Mouse (Mus musculus): ENCODE measurements around the gene Fam126a. TPM values are rescaled to one million over a fixed set of nuclear protein-coding genes. Genes with fewer than 3 reads are reported as not detected.

Fam126a gene
- polyA plus RNA-seq, 1 experiment from 2014 or later: 34.5 TPM

DNA sequence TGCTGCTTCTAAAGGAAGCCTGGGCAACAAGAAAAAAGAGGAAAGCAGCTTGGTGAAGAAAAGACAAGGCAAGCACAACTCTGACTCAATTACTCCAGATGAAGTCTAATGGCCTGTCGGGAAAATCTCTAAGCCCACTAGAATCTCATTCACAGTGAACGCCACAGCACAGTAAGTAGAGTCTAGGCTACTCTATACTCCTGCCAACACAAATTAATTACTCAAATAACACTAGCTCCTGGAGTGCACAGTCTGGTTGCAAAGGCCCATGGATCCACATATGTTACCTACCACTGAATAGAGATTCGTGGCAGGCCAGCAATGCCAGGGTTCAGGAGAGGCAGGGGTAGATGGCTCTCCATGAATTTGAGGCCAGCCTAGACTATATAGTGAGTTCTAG lies 40.5 kb downstream of the Fam126a start:
- Histone ChIP-seq H3K27me3 (no peaks in the 10 kb centered on the region), H3K9ac (no peak overlapping the region), H3K36me3 (peaks cover 10% of the 10 kb centered on the region; the same call in 1 of the 2 replicates), H3K4me1 (replicated peaks) (peaks cover 25% of the 10 kb centered on the region), H3K4me3 (no peak overlapping the region), H3K27ac (no peak overlapping the region), H3K9me3 (replicated peaks) (no peaks in the 10 kb centered on the region), H3K4me2 (no peak overlapping the region)
- WGBS: 87% methylated on average over 3 of the region's 3 CpGs
- no peak for ATAC-seq (replicated peaks; ENCODE audit: insufficient number of reproducible peaks, insufficient read depth, low FRiP score, low read depth)

DNA sequence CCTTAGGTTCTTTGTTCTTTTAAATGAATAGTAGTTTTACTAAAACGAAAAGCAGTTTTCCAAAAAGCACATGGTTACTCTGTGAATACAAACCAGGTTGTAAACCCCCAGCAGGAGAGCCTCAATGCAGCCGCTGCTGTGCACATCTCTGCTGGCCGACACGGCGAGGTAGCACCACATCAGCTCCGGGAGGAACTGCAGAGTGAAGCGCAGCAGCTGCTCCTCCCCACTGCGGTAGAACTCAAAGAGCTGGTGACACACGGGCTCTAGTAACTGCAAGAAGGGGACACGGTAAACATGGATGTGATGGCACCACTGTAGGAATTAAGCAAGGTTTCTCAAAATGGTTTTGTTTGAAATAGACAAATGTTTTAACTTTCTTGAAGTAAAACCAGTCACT lies 42.7 kb downstream of the Fam126a start:
- H3K27ac ChIP-seq: no peak overlapping the region
- H3K36me3 ChIP-seq: peaks cover 15% of the 10 kb centered on the region; the same call in 1 of the 2 replicates
- ATAC-seq (replicated peaks; ENCODE audit: insufficient number of reproducible peaks, insufficient read depth, low FRiP score, low read depth): no peak
- WGBS: 73% methylated on average over 10 of the region's 10 CpGs
- H3K4me3 ChIP-seq: no peak overlapping the region
- no peaks in the 10 kb centered on the region for H3K9me3 ChIP-seq (replicated peaks)
- H3K9ac ChIP-seq: no peak overlapping the region
- no peak overlapping the region for H3K4me2 ChIP-seq
- H3K4me1 ChIP-seq (replicated peaks): peaks cover 8% of the 10 kb centered on the region
- no peaks in the 10 kb centered on the region for H3K27me3 ChIP-seq

DNA sequence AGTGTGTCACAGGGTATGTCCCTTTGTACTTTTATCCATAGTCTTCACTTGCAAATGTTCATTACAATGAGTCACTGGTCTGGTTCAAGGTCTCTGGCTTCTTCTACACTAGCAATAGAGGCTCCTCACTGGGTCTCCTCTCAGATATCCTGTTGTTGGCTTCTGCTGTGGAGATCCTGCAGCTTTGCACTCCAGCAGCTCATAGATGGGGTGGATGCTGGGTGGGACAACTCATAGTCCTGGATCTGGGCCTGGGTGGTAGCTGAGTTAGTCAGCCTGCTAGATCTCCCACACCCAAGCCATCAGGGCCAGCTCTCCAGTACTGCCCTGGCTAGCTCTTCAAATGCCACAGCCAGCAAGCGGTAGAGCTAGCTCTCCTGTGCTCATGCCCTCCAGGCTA lies 48.4 kb downstream of the Fam126a start:
- WGBS: 94% methylated on average over 1 of the region's 1 CpGs
- H3K27ac ChIP-seq: no peak overlapping the region
- H3K4me2 ChIP-seq: no peak overlapping the region
- H3K27me3 ChIP-seq: no peaks in the 10 kb centered on the region
- no peak overlapping the region for H3K9ac ChIP-seq
- no peak overlapping the region for H3K4me3 ChIP-seq
- no peaks in the 10 kb centered on the region for H3K9me3 ChIP-seq (replicated peaks)
- peaks cover 40% of the 10 kb centered on the region; the same call in 1 of the 2 replicates for H3K36me3 ChIP-seq
- H3K4me1 ChIP-seq (replicated peaks): no peaks in the 10 kb centered on the region
- ATAC-seq (replicated peaks; ENCODE audit: insufficient number of reproducible peaks, insufficient read depth, low FRiP score, low read depth): no peak

DNA sequence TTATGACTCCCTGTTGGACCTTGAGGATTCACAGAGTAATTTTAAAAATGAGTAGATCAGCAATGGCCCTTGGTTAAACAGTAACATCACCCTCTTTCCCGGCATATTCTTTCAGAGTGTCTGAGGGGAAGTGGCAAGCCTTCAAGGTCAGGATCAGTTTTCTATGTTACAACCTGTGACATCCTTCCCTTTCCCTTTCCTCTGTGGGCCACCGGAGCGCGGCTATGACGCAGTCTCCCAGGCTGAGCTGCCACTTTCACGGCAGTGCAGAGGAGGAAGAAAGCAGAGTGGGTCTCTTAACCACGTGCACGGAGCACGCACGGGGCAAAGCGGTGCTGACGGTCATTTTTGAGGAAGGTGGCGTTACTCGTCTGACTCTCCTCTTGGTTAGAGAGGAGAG lies 52.0 kb downstream of the Fam126a start:
- Histone ChIP-seq H3K9me3 (replicated peaks) (no peaks in the 10 kb centered on the region), H3K4me1 (replicated peaks) (no peaks in the 10 kb centered on the region), H3K9ac (no peak overlapping the region), H3K4me3 (no peak overlapping the region), H3K4me2 (no peak overlapping the region), H3K27ac (no peak overlapping the region), H3K36me3 (peaks cover 36% of the 10 kb centered on the region; the same call in 1 of the 2 replicates), H3K27me3 (no peaks in the 10 kb centered on the region)
- ATAC-seq (replicated peaks; ENCODE audit: insufficient number of reproducible peaks, insufficient read depth, low FRiP score, low read depth): no peak
- 89% methylated on average over 14 of the region's 14 CpGs for WGBS

DNA sequence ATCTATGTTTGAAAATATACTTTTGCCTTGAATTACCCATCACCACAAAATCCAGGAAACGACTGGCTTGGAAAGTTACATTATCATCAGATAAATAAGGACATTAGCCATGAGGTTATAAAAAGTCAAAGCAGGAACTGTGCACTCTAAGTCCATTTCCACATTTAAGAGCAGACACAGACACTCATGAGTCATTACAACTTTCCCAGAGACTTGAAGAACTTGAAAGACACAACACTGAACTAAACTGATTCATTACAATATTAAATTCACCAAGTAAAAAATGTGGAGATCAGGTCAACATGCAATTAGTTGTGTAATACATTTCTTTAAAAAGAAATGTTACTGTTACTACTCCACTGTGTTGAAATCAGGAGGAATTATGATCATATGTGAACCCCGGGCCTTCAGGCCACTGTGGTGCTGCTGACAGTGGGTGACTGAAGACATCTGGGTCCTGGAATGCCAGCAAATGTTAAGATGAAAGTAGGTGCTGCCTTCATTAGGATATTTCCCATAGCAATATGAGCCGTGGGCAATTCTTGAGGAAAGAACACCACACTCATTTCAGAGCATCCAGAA lies 55.4 kb downstream of the Fam126a start:
- Histone ChIP-seq H3K4me3 (no peak overlapping the region), H3K27ac (no peak overlapping the region), H3K4me1 (replicated peaks) (no peaks in the 10 kb centered on the region), H3K9ac (no peak overlapping the region), H3K4me2 (no peak overlapping the region), H3K9me3 (replicated peaks) (no peaks in the 10 kb centered on the region), H3K27me3 (no peaks in the 10 kb centered on the region), H3K36me3 (peaks cover 23% of the 10 kb centered on the region; the same call in 1 of the 2 replicates)
- ATAC-seq (replicated peaks; ENCODE audit: insufficient number of reproducible peaks, insufficient read depth, low FRiP score, low read depth): no peak
- 58% methylated on average over 3 of the region's 3 CpGs for WGBS

DNA sequence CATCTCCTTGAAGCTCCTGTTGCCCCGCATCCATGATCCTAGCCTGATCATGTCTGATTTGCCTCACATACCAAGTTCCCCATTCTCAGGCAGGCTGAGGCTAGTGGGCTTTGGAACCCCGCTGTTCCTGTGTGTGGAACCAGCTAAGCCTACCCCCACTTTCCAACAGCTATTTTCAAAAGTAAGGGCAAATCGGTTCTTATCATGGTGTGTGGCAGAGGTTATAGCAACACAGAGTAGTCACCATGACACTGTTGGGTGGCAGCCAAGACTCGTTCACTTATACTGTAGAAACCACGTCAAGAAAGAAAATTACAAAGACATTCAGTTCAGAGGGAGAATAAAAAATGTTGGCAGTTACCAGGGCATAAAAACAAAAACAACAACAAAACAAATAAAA lies 62.8 kb downstream of the Fam126a start:
- Histone ChIP-seq H3K27ac (peak overlapping the region; percentile 61), H3K27me3 (no peaks in the 10 kb centered on the region), H3K4me2 (no peak overlapping the region), H3K4me1 (replicated peaks) (peaks cover 11% of the 10 kb centered on the region), H3K9ac (no peak overlapping the region), H3K9me3 (replicated peaks) (no peaks in the 10 kb centered on the region), H3K4me3 (no peak overlapping the region), H3K36me3 (peaks cover 4% of the 10 kb centered on the region; the same call in 1 of the 2 replicates)
- ATAC-seq (replicated peaks; ENCODE audit: insufficient number of reproducible peaks, insufficient read depth, low FRiP score, low read depth): peak; percentile 58; the same call in 1 of the 2 replicates
- WGBS: 36% methylated on average over 5 of the region's 5 CpGs

DNA sequence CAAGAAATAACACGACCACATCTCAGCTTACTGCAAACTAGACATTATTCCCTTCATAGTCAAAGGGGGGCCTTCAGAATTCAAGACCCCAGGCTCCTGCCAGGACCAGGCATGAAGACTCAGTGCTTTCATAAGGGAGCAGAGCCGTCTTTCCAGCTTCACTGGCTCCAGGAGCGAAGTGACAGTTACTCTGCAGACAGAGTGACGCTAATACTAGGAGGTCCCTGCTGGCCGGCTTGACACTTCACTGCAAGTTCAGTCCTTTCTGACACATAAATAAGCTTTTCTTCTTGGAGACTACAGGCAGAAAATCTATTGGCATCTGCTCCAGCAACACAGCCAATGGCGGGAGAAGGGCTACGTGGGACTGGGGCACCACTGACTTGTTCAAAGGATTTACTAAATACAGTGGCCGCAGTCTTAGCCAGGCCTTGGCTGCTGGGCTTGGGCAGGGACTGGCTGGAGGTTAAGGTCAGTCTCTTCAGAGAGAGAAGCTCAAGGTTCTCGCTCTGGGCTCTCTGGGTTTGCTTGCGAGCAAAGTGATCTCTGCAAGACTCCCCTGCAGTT lies 65.8 kb downstream of the Fam126a start:
- no peak overlapping the region for H3K9ac ChIP-seq
- H3K27ac ChIP-seq: no peak overlapping the region
- 77% methylated on average over 10 of the region's 10 CpGs for WGBS
- no peak overlapping the region for H3K4me3 ChIP-seq
- H3K4me2 ChIP-seq: no peak overlapping the region
- peaks cover 11% of the 10 kb centered on the region for H3K4me1 ChIP-seq (replicated peaks)
- no peaks in the 10 kb centered on the region for H3K27me3 ChIP-seq
- H3K36me3 ChIP-seq: no peaks in the 10 kb centered on the region; the same call in 1 of the 2 replicates
- no peaks in the 10 kb centered on the region for H3K9me3 ChIP-seq (replicated peaks)
- ATAC-seq (replicated peaks; ENCODE audit: insufficient number of reproducible peaks, insufficient read depth, low FRiP score, low read depth): no peak

DNA sequence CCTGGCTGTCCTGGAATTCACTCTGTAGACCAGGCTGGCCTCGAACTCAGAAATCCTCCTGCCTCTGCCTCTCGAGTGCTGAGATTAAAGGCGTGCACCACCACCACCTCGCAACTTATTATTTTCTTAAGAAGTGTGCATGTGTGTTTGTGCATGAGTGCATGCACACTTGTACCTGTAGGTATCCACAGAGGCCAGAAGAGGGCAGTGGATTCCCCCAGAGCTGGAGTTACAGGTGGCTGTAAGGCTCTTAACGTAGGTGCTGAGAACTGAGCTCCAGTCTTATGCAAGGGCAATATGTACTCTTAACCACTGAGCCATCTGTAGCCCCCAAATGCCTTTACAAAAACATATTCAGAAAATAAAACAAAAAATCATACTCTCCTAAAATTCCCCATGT lies 77.4 kb downstream of the Fam126a start:
- H3K4me1 ChIP-seq (replicated peaks): no peaks in the 10 kb centered on the region
- H3K4me3 ChIP-seq: no peak overlapping the region
- no peaks in the 10 kb centered on the region for H3K9me3 ChIP-seq (replicated peaks)
- 86% methylated on average over 5 of the region's 5 CpGs for WGBS
- no peak overlapping the region for H3K27ac ChIP-seq
- H3K4me2 ChIP-seq: no peak overlapping the region
- H3K27me3 ChIP-seq: no peaks in the 10 kb centered on the region
- H3K36me3 ChIP-seq: no peaks in the 10 kb centered on the region
- no peak for ATAC-seq (replicated peaks; ENCODE audit: insufficient number of reproducible peaks, insufficient read depth, low FRiP score, low read depth)
- no peak overlapping the region for H3K9ac ChIP-seq

DNA sequence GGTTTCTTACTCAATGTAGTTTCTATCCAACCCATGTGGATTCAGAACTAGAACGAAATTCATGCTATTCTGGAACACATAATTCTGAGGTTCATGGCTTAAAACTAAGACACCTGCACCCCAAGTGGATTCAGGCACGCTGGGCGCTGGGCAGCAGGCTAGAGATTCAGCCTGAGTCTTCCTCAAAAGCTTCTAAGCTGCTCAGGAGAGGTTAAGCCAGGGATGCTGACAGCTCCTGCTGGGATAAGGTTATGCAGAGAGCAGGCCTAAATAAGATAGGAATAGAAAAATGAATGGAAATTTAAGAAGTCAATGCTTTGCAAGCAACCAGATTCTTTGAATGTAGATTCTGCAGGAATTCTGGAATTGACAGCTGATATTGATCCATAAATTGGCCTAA lies 82.4 kb downstream of the Fam126a start:
- Histone ChIP-seq H3K4me2 (no peak overlapping the region), H3K9ac (no peak overlapping the region), H3K27me3 (no peaks in the 10 kb centered on the region), H3K4me3 (no peak overlapping the region), H3K36me3 (no peaks in the 10 kb centered on the region), H3K27ac (no peak overlapping the region), H3K9me3 (replicated peaks) (no peaks in the 10 kb centered on the region), H3K4me1 (replicated peaks) (no peaks in the 10 kb centered on the region)
- WGBS: 51% methylated on average over 3 of the region's 3 CpGs
- no peak for ATAC-seq (replicated peaks; ENCODE audit: insufficient number of reproducible peaks, insufficient read depth, low FRiP score, low read depth)

DNA sequence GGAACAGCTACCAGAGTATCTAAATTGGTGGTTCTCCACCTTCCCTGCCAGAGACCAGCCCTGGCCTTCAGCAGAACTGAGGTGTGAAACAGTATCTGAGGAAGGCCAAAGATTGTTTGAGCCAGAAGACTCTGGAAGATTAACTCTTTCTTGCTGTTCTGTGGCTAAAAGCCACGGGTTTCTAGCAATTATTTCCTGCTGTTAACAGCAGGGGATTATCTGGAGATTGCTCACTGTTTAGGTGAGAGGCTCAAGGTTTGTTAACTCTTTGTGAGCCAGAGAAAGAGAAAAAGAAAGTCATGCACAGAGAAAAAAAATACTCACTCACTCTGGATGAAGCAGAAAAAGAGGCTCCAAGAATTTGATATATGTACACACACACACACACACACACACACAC lies 85.4 kb downstream of the Fam126a start:
- H3K4me3 ChIP-seq: no peak overlapping the region
- no peak overlapping the region for H3K9ac ChIP-seq
- no peak overlapping the region for H3K4me2 ChIP-seq
- H3K36me3 ChIP-seq: no peaks in the 10 kb centered on the region
- WGBS: 8% methylated on average over 1 of the region's 1 CpGs
- H3K4me1 ChIP-seq (replicated peaks): no peaks in the 10 kb centered on the region
- no peaks in the 10 kb centered on the region for H3K9me3 ChIP-seq (replicated peaks)
- no peak for ATAC-seq (replicated peaks; ENCODE audit: insufficient number of reproducible peaks, insufficient read depth, low FRiP score, low read depth)
- no peaks in the 10 kb centered on the region for H3K27me3 ChIP-seq
- H3K27ac ChIP-seq: no peak overlapping the region

DNA sequence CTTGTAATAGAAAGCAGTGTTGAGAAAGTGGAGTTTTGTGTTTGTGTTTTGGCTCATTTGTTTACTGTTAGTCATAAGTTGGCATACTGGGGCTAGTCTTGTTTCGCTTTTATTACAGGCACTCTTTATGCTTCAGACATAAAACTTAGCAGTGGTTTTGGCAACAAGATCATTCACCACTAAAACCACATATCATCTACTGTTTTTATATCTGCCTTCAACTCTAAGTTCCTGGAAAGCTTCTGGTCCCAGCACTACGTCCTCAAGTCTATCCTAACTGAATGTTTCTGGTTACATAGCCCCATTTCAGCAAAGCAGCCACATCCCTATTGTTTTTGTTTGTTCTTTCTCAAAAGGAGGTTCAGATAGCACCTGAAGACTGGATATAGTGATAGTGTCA lies 87.0 kb downstream of the Fam126a start:
- no peak overlapping the region for H3K27ac ChIP-seq
- no peak overlapping the region for H3K4me3 ChIP-seq
- 83% methylated on average over 2 of the region's 2 CpGs for WGBS
- ATAC-seq (replicated peaks; ENCODE audit: insufficient number of reproducible peaks, insufficient read depth, low FRiP score, low read depth): no peak
- H3K9me3 ChIP-seq (replicated peaks): no peaks in the 10 kb centered on the region
- no peaks in the 10 kb centered on the region for H3K4me1 ChIP-seq (replicated peaks)
- H3K36me3 ChIP-seq: no peaks in the 10 kb centered on the region
- no peak overlapping the region for H3K4me2 ChIP-seq
- no peak overlapping the region for H3K9ac ChIP-seq
- no peaks in the 10 kb centered on the region for H3K27me3 ChIP-seq

DNA sequence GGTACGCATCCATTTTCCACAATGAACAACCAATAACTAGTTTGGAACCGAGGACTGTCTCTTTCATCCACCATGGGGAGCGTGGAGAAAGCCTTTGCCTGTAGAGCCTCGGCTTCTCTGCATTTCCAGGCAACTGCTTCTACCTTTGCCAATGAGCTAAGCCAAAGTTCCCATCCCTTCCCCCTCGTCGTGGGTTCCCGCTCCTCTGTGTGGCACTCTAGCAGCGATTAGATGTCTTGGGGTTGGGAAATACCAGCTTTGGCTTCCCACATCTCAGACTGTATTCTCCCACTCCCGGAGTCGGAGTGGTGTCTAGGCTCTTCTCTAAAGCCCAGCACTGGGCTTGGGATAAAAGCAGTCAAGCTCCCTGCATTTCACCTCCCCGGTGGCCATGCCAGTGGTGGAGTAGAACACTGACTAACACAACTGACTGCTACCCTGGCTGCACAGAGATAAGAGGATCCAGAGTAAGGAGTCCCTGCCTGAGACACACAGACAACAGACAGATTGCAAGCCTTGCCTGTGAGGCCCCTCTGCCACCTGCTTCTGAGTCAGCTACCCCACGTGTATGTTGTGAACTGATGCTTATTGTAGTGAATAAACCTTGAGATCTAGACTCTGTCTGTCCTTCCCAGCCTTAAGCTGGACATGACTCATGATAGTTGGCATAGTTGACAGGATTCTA lies 106.9 kb downstream of the Fam126a start:
- Histone ChIP-seq H3K9ac (no peak overlapping the region), H3K4me3 (no peak overlapping the region), H3K27me3 (no peaks in the 10 kb centered on the region), H3K36me3 (no peaks in the 10 kb centered on the region), H3K27ac (peak overlapping the region; percentile 73), H3K9me3 (replicated peaks) (no peaks in the 10 kb centered on the region), H3K4me2 (no peak overlapping the region), H3K4me1 (replicated peaks) (peaks cover 32% of the 10 kb centered on the region)
- WGBS: 71% methylated on average over 12 of the region's 12 CpGs
- no peak for ATAC-seq (replicated peaks; ENCODE audit: insufficient number of reproducible peaks, insufficient read depth, low FRiP score, low read depth)
